Mouse (Mus musculus) lung, adult 18-20 months (tissue): Measurements from ENCODE around the gene Miga2.
"Not testable (repeated sequence)": the region's sequence is repeated elsewhere in the genome, so short reads cannot be mapped to it uniquely, and the experiment has no call there.

Experiments used
- DNase-seq, 2 experiments: peaks; one replicate each; pipeline ENCODE4 v3.0.0; 2022; ENCODE audit warnings: mixed read lengths in 2 of 2

The Miga2 gene

GRCm38 (mm10) chr2:30399191-30400171, 35.4 kb downstream of the Miga2 start:
- peak; percentile 78 to 84 for DNase-seq

GRCm38 (mm10) chr2:30401581-30401980, 37.5 kb downstream of the Miga2 start:
- DNase-seq = no peak

- no peak for DNase-seq
Observed at GRCm38 (mm10) chr2:30402351-30402826, 38.4 kb downstream of the Miga2 start.

- no peak for DNase-seq
Observed at GRCm38 (mm10) chr2:30402843-30403242, 38.8 kb downstream of the Miga2 start.

GRCm38 (mm10) chr2:30403870-30404269, 39.8 kb downstream of the Miga2 start:
- no peak for DNase-seq

- DNase-seq = no peak
Observed at GRCm38 (mm10) chr2:30407221-30407620, 43.2 kb downstream of the Miga2 start.

GRCm38 (mm10) chr2:30407778-30408177, 43.7 kb downstream of the Miga2 start:
- no peak for DNase-seq

GRCm38 (mm10) chr2:30408452-30409100, 44.5 kb downstream of the Miga2 start:
- DNase-seq = no peak

GRCm38 (mm10) chr2:30409454-30410176, 45.6 kb downstream of the Miga2 start:
- DNase-seq = no peak

- no peak for DNase-seq
Observed at GRCm38 (mm10) chr2:30413038-30413973, 49.3 kb downstream of the Miga2 start.

GRCm38 (mm10) chr2:30414101-30414500, 50.1 kb downstream of the Miga2 start:
- DNase-seq = peak; percentile 30 to 59

- no peak for DNase-seq
Observed at GRCm38 (mm10) chr2:30414681-30415080, 50.6 kb downstream of the Miga2 start.

- DNase-seq = peak; percentile 96 to 97
Observed at GRCm38 (mm10) chr2:30415157-30415935, 51.3 kb downstream of the Miga2 start, which contains the start of gene Crat. TSS of gene Crat (minus strand) at chr2:30415813.

- peak; percentile 90 to 93 for DNase-seq
Observed at GRCm38 (mm10) chr2:30415936-30416648, 52.1 kb downstream of the Miga2 start, which contains the start of gene Ptpa. TSS of gene Ptpa (plus strand) at chr2:30416039.

- DNase-seq = no peak
Observed at GRCm38 (mm10) chr2:30416649-30416965, 52.6 kb downstream of the Miga2 start.

- not testable (repeated sequence) for DNase-seq
Observed at GRCm38 (mm10) chr2:30417154-30417553, 53.1 kb downstream of the Miga2 start.

GRCm38 (mm10) chr2:30417595-30418165, 53.6 kb downstream of the Miga2 start:
- no peak for DNase-seq

GRCm38 (mm10) chr2:30418259-30418658, 54.2 kb downstream of the Miga2 start:
- no peak for DNase-seq

GRCm38 (mm10) chr2:30419112-30419511, 55.1 kb downstream of the Miga2 start:
- DNase-seq = no peak

- no peak for DNase-seq
Observed at GRCm38 (mm10) chr2:30421432-30421831, 57.4 kb downstream of the Miga2 start.
